Mouse (Mus musculus): ENCODE measurements around the gene Aagab.

DNA sequence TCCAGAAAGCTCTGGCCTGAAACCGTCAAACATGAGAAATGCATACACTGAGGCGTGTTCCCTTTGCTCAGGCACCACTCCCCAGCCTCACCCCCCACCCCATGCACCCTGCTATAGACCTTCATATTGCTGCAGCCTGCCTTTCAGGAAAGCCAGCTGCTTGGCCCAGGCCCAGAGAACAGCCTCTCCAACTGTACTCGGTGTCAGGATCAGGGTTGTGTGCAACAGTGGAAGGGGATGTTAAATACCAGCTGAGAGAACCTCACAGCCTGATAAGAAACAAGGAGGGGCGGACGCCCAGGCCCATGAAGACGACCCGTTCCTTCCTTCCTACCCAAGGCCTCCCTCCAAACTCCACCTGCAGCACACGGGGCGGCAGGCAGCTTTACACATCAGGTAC, 79.8 kb downstream of the Aagab start:
- TF ChIP-seq EP300 (IDR thresholded peaks at IDR 0.05; ENCODE audit: insufficient read depth, low read depth, low read length) (no peak), POLR2A (IDR thresholded peaks at IDR 0.05; ENCODE audit: insufficient read depth, low read length) (no peak)
